Mouse (Mus musculus): Measurements from ENCODE around the gene Gm35315. TPM values are rescaled to one million over a fixed set of nuclear protein-coding genes. Genes with fewer than 3 reads are reported as not detected.
"Not testable (repeated sequence)": the region's sequence is repeated elsewhere in the genome, so short reads cannot be mapped to it uniquely, and the experiment has no call there.

Gene Gm35315
- 1.2 and 1.5 TPM in 2 replicates for polyA plus RNA-seq (2016; fragmentation: Nextera tagmentation; extraction: Ambion mirVana)

- H3K27me3 ChIP-seq = no peaks in the 10 kb centered on the region
- no peaks in the 10 kb centered on the region for H3K9me3 ChIP-seq
- peak; percentile 97 for ATAC-seq (ENCODE audit: insufficient number of reproducible peaks, insufficient read depth, low FRiP score, low TSS enrichment)
- WGBS = under 1% methylated on average over 25 of the region's 25 CpGs
- peak within 1 kb of the TSS; percentile 48 for H3K4me3 ChIP-seq
- 0 out of 2 replicates have a peak within 1 kb of the TSS, but pooled peaks have one; percentile 46 for H3K27ac ChIP-seq
- peak within 1 kb of the TSS; percentile 58 for H3K4me2 ChIP-seq (replicated peaks)
- H3K4me1 ChIP-seq = no peaks in the 10 kb centered on the region
- H3K9ac ChIP-seq = peak within 1 kb of the TSS; percentile 40; the same call in 1 of the 2 replicates
- no peaks in the 10 kb centered on the region for H3K36me3 ChIP-seq
These were observed at the start of gene Gm35315 for GRCm38 (mm10) chr5:110094030-110094846. Gm35315 (minus strand) TSS chr5:110094420.

GRCm38 (mm10) chr5:110143007-110143406 is 48.8 kb upstream of the Gm35315 start:
- no peaks in the 10 kb centered on the region for H3K4me1 ChIP-seq
- H3K9me3 ChIP-seq = no peaks in the 10 kb centered on the region
- no peak overlapping the region for H3K9ac ChIP-seq
- H3K36me3 ChIP-seq = peaks cover 38% of the 10 kb centered on the region
- no peak for ATAC-seq (ENCODE audit: insufficient number of reproducible peaks, insufficient read depth, low FRiP score, low TSS enrichment)
- no peak overlapping the region for H3K4me2 ChIP-seq (replicated peaks)
- H3K27me3 ChIP-seq = no peaks in the 10 kb centered on the region
- H3K4me3 ChIP-seq = no peak overlapping the region
- no peak overlapping the region for H3K27ac ChIP-seq
- WGBS = 83% methylated on average over 5 of the region's 5 CpGs

GRCm38 (mm10) chr5:110142309-110142708 is 48.1 kb upstream of the Gm35315 start:
- ATAC-seq (ENCODE audit: insufficient number of reproducible peaks, insufficient read depth, low FRiP score, low TSS enrichment) = no peak
- Histone ChIP-seq H3K4me2 (replicated peaks) (no peak overlapping the region), H3K9ac (no peak overlapping the region), H3K4me1 (no peaks in the 10 kb centered on the region), H3K36me3 (peaks cover 31% of the 10 kb centered on the region), H3K27me3 (no peaks in the 10 kb centered on the region), H3K4me3 (no peak overlapping the region), H3K27ac (no peak overlapping the region), H3K9me3 (no peaks in the 10 kb centered on the region)
- WGBS = 91% methylated on average over 2 of the region's 2 CpGs

DNA sequence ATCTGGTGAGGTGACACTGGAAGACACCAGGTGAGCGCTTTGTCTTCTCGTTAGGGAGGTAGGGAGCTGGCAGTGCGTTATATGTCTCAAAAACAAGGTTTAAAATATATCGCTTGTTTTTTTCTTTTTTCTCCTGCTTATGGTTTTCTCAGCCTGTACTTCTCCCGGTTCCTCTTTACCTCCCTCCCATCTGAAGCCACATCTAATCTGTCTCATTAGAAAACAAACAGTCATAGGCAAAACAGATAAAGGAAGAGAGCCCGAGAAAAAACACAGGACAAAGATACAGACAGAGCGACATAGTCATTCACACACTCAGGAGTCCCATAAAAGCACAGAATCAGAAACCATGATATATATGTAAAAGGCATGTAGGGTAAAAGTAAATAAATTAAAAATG is 46.2 kb upstream of the Gm35315 start:
- no peak overlapping the region for H3K9ac ChIP-seq
- H3K9me3 ChIP-seq = no peaks in the 10 kb centered on the region
- H3K27ac ChIP-seq = no peak overlapping the region
- H3K4me1 ChIP-seq = no peaks in the 10 kb centered on the region
- 91% methylated on average over 7 of the region's 7 CpGs for WGBS
- no peak for ATAC-seq (ENCODE audit: insufficient number of reproducible peaks, insufficient read depth, low FRiP score, low TSS enrichment)
- H3K4me3 ChIP-seq = no peak overlapping the region
- no peaks in the 10 kb centered on the region for H3K27me3 ChIP-seq
- H3K36me3 ChIP-seq = peaks cover 15% of the 10 kb centered on the region
- no peak overlapping the region for H3K4me2 ChIP-seq (replicated peaks)

DNA sequence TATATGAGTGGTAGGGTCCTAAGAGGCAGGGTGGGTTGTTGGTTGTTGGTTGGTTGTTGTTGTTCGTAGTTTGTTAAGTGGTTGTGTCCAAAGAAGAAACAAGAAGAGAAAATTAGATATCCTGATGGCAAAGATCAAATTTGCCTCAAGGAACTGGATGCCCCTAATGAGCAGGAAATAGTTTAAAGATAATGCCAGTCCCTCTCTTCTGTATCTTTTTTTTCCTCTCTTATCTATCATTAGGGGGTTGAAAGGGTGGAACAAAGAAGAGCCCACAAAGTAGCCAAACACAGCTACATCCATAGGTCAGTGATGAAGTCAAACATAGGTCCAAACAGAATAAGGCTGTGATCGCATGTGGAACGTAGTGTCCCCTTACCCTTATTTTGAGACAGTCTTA is 45.1 kb upstream of the Gm35315 start:
- Histone ChIP-seq H3K36me3 (peaks cover 11% of the 10 kb centered on the region), H3K9me3 (no peaks in the 10 kb centered on the region), H3K9ac (no peak overlapping the region), H3K27ac (no peak overlapping the region), H3K4me3 (no peak overlapping the region), H3K4me2 (replicated peaks) (no peak overlapping the region), H3K4me1 (no peaks in the 10 kb centered on the region), H3K27me3 (no peaks in the 10 kb centered on the region)
- ATAC-seq (ENCODE audit: insufficient number of reproducible peaks, insufficient read depth, low FRiP score, low TSS enrichment) = no peak
- WGBS = 95% methylated on average over 3 of the region's 3 CpGs

- no peak overlapping the region for H3K4me2 ChIP-seq (replicated peaks)
- no peak overlapping the region for H3K27ac ChIP-seq
- no peak for ATAC-seq (ENCODE audit: insufficient number of reproducible peaks, insufficient read depth, low FRiP score, low TSS enrichment)
- H3K4me1 ChIP-seq = no peaks in the 10 kb centered on the region
- H3K9ac ChIP-seq = no peak overlapping the region
- peaks cover 11% of the 10 kb centered on the region for H3K36me3 ChIP-seq
- H3K4me3 ChIP-seq = no peak overlapping the region
- H3K9me3 ChIP-seq = no peaks in the 10 kb centered on the region
- WGBS = 97% methylated on average over 3 of the region's 3 CpGs
- H3K27me3 ChIP-seq = no peaks in the 10 kb centered on the region
These were observed 43.6 kb upstream of the Gm35315 start for GRCm38 (mm10) chr5:110137816-110138215.

- peak overlapping the region; percentile 81 for H3K4me2 ChIP-seq (replicated peaks)
- peak overlapping the region; percentile 41; the same call in 1 of the 2 replicates for H3K27ac ChIP-seq
- ATAC-seq (ENCODE audit: insufficient number of reproducible peaks, insufficient read depth, low FRiP score, low TSS enrichment) = no peak
These were observed 41.9 kb upstream of the Gm35315 start for GRCm38 (mm10) chr5:110136087-110136464.

GRCm38 (mm10) chr5:110135293-110136086 is 41.3 kb upstream of the Gm35315 start, which contains the start of gene Chfr:
Chfr (plus strand) TSS chr5:110135842.
- H3K9ac ChIP-seq = peak within 1 kb of the TSS; percentile 74
- H3K4me3 ChIP-seq = peak within 1 kb of the TSS; percentile 79
- H3K9me3 ChIP-seq = 0 out of 2 replicates have a peak, but pooled peaks cover 3% of the 10 kb centered on the region
- 4% methylated on average over 46 of the region's 46 CpGs for WGBS
- H3K27me3 ChIP-seq = no peaks in the 10 kb centered on the region
- peak within 1 kb of the TSS; percentile 41; the same call in 1 of the 2 replicates for H3K27ac ChIP-seq
- peaks cover 5% of the 10 kb centered on the region; the same call in 1 of the 2 replicates for H3K36me3 ChIP-seq
- no peaks in the 10 kb centered on the region for H3K4me1 ChIP-seq
- ATAC-seq (ENCODE audit: insufficient number of reproducible peaks, insufficient read depth, low FRiP score, low TSS enrichment) = peak; percentile 99
- H3K4me2 ChIP-seq (replicated peaks) = peak within 1 kb of the TSS; percentile 81

More at GRCm38 (mm10) chr5:110136087-110136464, 41.9 kb upstream of the Gm35315 start:
- WGBS = 5% methylated on average over 18 of the region's 18 CpGs
- H3K4me3 ChIP-seq = peak overlapping the region; percentile 79
- 0 out of 2 replicates have a peak, but pooled peaks cover 3% of the 10 kb centered on the region for H3K9me3 ChIP-seq
- peaks cover 8% of the 10 kb centered on the region for H3K36me3 ChIP-seq
- peak overlapping the region; percentile 74 for H3K9ac ChIP-seq
- H3K27me3 ChIP-seq = no peaks in the 10 kb centered on the region
- H3K4me1 ChIP-seq = no peaks in the 10 kb centered on the region

- H3K9me3 ChIP-seq; ATAC-seq (ENCODE audit: insufficient number of reproducible peaks, insufficient read depth, low FRiP score, low TSS enrichment); H3K9ac ChIP-seq; H3K4me2 ChIP-seq (replicated peaks); H3K27ac ChIP-seq; H3K27me3 ChIP-seq; H3K4me3 ChIP-seq; H3K4me1 ChIP-seq: not testable (repeated sequence)
- peaks cover 38% of the 10 kb centered on the region for H3K36me3 ChIP-seq
- 84% methylated on average over 3 of the region's 3 CpGs for WGBS
These were observed 28.2 kb upstream of the Gm35315 start for GRCm38 (mm10) chr5:110122380-110122779.

DNA sequence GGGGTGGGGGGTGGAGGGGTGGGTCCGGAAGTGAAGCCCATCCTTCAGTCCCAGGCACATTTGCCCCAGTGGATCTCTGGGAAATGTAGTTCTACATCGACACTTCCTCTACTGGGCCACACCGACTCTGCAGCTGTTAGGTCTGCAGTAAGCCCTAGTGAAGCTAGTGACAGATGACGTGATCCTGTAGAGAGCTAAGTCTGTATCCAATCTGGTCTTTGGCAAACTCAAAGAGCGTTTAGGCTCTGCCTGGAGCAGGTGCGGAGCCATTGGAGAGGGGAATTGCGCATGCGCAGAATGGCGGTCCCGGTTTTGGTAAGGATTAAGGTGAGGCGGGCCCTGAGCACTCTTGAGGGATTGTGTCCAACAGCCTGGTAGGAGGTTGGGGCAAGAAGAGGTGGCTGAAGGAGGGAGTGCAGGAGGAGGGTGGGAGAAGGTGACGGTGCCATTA is 15.8 kb upstream of the Gm35315 start, which contains the start of gene Zfp605:
TSS of gene Zfp605 (plus strand) at position 102 of the 451 bp plus-strand sequence.
- Histone ChIP-seq H3K4me2 (replicated peaks) (peak within 1 kb of the TSS; percentile 70), H3K36me3 (peaks cover 26% of the 10 kb centered on the region), H3K27ac (peak within 1 kb of the TSS; percentile 76), H3K4me1 (0 out of 2 replicates have a peak, but pooled peaks cover 11% of the 10 kb centered on the region), H3K4me3 (peak within 1 kb of the TSS; percentile 60), H3K9me3 (no peaks in the 10 kb centered on the region), H3K9ac (peak within 1 kb of the TSS; percentile 47), H3K27me3 (no peaks in the 10 kb centered on the region)
- peak; percentile 36 for ATAC-seq (ENCODE audit: insufficient number of reproducible peaks, insufficient read depth, low FRiP score, low TSS enrichment)
- 2% methylated on average over 12 of the region's 12 CpGs for WGBS

DNA sequence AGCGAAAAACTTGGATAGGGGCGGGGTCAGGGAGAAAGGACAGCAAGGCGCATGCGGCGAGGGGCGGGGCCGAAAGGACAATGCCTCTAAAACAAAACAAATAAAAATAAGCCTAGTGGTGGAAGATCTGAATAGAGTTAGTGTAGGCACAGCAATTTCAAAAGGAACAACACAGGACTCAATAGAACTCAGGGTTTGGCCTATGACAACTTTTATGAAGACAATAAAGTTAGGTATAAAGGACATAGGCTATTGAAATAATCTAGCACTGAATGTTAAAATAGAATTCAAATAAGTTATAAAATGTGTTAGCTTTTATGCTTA is 14.0 kb upstream of the Gm35315 start:
- no peak for ATAC-seq (ENCODE audit: insufficient number of reproducible peaks, insufficient read depth, low FRiP score, low TSS enrichment)
- Histone ChIP-seq H3K27me3 (no peaks in the 10 kb centered on the region), H3K36me3 (peaks cover 43% of the 10 kb centered on the region), H3K4me3 (peak overlapping the region; percentile 83), H3K4me1 (0 out of 2 replicates have a peak, but pooled peaks cover 11% of the 10 kb centered on the region), H3K9me3 (no peaks in the 10 kb centered on the region), H3K9ac (no peak overlapping the region), H3K4me2 (replicated peaks) (peak overlapping the region; percentile 83), H3K27ac (peak overlapping the region; percentile 98)
- 0% methylated on average over 6 of the region's 7 CpGs for WGBS

Data from embryonic facial prominence, embryonic 12.5 days (tissue).